Mouse (Mus musculus) adrenal gland, postnatal 36 days (tissue): ENCODE measurements at regions not wholly inside any gene's neighbourhood (a gene's known extent, or its start where the extent isn't known, plus 50 kb on each side); places are given as distances from the start of the nearest gene placed in this dataset.
A peak's percentile ranks its signal among the peaks of the same experiment; 100 is the strongest.

Experiments used
- DNase-seq, 2 experiments: peaks; one replicate each; pipeline ENCODE4 v3.0.0; 2021; ENCODE audit warnings: mixed read lengths in 1 of 2

DNA sequence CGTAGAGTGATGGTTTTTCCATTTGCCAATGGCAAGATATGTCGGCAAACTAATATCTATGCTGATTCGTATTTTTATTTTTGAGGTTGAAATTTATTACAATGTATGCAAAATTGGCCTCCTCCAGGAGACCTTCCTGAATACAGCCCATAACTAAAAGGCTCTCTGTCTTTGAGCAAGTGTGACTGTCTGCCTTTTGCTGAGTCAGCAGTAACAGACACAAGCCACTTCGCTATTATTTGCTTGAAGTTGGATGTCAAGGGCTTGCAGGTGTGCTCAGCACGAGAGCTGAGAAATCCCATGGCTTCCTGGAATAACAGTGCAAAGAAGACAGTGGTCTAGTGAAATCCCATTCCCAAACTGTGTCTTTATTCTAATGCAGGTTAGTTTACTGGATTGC is 56.9 kb downstream of the Dmrt2 start:
- no peak for DNase-seq

DNA sequence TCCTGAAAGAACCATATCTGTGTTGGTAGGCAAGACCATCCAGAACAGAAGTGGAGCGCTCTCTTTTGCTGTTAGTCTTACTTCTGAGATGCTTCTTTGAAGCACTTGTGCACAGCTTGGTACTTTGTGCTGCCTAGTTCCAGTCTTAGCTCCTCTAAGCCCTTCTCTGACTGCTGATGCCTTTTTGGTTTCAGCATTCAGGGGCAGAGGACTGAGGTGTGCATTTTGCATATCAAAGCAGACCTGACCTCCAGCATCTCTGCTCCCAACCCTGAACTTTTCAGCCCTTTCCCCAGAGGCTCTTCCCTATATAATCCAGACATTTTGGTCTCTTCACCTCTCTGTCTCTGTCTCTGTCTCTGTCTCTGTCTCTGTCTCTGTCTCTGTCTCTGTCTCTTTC is 57.4 kb downstream of the Dmrt2 start:
- DNase-seq, result no peak

DNA sequence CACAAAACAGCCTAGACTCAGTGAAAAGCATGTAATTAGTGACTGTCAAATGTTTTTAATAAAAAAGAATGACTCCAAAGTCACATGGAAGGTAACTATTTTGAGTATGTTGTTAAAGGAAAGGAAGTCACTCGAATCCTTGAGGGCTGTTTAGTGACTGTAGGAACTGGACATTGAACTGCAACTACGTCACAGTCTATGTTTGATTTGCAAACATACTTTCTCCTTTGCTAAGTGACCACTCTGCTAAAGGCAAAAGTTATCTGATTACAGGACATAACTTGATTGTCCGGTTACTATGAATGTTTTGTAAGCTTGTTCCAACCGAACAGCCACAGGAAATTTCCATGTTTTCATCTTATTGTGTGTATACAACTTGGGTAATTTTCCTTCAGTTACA is 106.2 kb downstream of the Dmrt2 start:
- DNase-seq, result no peak

DNA sequence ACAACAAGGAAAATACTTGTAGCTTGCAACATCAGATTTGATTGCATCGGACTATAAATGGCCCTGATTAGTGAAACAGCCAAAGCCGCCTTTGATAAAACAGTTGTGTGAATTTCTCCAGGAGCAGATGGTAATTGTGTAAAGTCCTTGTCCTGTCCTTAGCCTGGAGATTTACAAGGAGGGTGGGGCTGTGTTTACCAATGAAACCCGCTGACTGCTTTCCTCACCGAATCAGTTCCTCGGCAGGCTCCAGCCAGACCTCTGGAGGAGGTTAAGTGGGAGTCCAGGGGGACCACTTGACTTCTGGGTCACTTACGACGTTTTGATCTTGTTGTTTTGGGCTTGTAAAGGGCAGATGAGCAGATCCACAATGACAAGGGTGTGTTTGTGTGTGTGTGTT is 107.1 kb downstream of the Dmrt2 start:
- DNase-seq, result peak in 1 of 2 experiments; percentile 6

DNA sequence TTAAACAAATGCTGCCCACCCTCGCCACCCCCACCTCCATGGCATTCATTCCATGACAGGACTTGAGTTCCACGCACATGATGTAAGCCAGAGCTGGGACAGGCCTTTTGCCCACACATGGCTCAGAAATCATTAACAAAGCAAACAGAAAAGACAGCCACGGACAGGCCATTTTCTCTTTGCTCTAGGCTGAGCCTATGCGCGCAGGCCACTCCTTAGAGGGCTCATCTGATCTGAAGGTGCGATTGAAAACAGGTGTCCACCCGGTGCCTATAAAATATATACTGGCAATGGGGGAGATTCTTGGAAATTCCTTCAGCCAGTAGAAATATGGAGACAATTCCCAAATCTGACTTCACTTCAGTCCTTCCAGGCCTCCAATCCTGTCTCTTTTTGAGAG is 109.1 kb downstream of the Dmrt2 start:
- DNase-seq, result no peak

DNA sequence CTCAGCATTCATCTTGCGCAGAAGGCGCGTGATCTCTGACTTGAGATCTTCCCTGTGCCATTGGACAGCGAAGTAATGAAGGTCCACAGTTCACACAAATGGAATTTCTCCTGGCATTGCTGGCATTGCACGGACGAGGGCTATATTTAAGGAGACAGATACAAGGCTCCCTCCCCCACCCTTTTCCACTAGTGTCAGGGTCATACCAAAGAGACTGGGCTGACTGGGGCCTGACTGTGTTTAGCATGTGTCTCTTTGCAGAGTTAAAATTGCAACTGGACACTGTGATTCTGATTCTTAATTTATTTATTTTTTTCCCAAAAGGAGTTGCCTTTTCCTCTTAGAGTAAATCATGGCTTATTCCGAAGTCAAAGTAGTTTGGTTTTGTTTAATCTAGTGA is 130.5 kb downstream of the Dmrt2 start:
- DNase-seq, result no peak

DNA sequence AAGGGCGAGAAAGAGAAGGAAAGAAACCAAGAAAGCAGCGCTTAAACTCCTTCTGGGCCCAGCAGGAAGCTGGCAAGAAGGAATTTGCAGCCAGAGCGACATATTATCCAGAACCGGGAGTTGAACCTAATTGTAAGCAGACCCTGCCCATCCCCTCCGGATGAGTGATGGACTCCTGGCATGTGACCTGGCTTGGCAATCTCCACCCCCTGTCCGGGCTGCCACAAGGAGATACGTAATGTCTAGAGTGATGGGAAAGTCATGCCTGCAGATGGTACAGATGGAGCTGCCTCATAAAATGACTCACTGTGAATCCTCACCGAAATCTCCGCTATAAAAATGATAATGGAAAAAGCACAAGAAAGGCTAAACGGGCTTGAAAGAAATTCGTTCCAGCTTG is 133.1 kb downstream of the Dmrt2 start:
- DNase-seq, result no peak

DNA sequence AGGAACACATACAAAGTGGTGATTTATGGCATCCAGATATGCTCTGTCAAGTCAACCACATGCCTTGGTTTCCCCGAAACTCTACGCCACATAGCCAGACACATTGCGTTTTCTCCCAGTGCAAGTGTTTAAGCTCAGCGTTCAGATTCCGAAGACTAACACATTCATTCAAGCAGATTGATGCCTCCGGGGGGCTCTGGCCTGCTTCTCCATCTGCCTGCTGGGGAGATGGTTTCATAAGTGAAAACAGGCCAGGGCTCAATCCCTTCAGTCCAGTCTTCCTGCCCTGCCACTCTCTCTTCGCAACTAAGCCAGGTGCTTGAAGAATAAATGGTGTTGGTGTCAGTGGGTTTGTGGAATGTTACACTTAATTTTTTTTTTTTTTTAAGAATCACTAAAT is 141.4 kb downstream of the Dmrt2 start:
- no peak for DNase-seq

DNA sequence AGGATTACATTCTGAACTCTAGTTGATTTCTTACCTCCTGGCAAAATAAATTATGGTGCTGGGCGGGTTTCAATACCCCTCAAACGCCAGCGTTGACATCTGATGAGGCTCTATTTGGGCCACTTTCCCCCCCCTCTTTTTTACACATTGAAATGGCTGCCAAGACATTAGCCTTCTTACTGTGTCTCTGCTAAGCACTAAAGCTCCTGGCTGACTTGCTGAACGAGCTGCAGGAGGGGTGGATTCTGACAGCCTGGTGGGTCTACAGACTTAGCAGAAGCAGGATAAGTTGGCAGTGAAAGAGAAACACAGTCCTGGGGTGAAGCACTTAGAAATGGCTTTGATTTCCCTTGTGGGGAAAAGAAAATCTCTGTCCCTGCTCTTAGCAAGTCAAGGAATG is 172.9 kb downstream of the Dmrt2 start:
- DNase-seq, result no peak

DNA sequence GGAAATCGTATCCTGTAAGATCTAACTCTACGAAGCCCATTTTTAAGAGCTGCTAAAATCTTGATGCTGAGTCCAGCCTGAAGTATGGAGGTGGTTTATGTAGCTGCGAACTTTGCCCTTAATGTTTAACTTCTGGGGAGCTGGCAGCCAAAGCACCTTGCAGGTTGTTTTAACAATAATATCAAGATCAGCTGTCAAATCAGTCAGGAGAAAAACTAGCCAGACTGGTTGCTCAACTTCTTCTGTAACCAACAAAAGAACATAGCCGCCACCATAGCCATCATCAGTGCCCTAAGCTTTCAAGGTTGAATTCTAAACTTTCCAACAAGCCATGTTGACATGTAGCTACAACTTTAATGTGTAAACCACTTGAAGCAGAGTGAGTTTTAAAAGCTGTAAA is 184.1 kb downstream of the Dmrt2 start:
- DNase-seq, result no peak

DNA sequence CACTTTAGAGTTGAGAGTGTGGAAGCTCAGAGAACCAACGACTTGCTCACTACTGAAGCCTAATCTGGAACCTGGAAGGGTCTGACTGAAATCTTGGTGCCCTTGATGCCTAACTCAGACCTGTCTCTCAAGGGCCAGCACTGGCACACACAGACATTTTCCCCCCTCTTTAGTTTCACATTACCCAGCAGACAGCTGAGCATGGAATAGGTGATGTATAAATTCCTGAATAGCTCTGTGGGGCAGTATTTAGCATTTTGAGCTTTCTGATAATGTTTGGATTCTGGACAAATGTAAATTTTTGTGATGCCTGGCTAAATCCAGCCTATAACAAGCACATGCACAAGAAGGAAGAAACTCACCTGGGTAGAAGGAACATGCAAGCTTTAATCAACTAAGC is 191.1 kb downstream of the Dmrt2 start:
- no peak for DNase-seq

DNA sequence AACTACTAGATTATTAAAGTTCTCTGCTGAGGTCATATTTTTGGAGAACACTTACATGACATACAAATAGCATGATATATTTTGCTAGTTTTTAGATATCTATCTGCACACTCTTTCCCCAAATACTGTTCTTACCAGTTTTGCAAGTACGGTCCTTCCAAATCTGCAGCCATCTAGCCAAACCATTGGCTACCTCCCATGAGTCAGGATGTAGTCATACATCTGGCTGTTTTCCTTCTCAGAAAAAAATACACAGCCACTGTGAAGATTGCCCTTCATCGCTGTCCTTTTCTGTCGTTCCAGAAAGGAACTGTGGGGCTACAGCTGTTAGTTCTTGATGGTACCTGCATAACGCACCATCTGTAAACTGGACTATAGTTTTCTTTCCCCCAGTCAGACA is 234.5 kb downstream of the Dmrt2 start:
- DNase-seq, result peak; percentile 38 to 40

DNA sequence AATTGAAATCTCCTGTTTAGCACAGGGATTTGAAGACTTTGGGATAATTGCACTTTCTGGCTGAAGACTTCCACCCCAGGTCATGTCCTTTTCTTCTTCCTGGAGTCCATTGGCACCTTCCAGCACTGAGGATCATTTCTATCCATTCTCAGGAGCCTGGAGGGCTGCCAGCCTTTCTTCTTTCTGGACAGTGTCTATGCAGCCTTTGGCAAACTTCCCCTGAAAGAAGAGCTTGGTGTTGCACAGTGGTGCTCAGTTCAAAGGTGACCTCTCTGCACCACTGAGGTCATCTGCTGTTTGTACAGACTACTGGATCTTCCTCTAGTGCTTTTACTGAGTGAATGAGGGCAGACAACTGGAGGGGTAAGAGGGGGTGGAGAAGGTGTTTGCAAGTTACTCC is 249.8 kb downstream of the Dmrt2 start:
- peak; percentile 21 to 34 for DNase-seq

DNA sequence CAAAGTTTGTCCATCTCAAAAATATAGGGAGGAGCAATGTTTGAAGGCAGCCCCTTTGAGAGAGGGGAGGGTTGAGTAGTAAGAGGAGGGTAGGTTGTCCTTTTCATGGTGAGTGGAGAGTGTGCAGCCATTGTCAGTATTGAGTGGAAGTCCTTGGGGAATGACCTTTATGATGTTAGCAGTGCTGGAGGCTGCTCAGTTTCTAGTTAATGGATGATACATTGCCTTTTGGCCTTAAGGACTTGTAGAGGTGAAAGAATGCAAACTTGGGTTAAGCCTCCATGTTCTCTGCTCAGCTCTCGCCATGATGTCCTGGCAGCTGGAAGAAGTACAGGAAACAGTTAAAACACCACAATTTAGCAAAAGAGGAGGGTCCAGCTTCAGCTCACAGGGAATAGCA is 250.6 kb downstream of the Dmrt2 start:
- no peak for DNase-seq

DNA sequence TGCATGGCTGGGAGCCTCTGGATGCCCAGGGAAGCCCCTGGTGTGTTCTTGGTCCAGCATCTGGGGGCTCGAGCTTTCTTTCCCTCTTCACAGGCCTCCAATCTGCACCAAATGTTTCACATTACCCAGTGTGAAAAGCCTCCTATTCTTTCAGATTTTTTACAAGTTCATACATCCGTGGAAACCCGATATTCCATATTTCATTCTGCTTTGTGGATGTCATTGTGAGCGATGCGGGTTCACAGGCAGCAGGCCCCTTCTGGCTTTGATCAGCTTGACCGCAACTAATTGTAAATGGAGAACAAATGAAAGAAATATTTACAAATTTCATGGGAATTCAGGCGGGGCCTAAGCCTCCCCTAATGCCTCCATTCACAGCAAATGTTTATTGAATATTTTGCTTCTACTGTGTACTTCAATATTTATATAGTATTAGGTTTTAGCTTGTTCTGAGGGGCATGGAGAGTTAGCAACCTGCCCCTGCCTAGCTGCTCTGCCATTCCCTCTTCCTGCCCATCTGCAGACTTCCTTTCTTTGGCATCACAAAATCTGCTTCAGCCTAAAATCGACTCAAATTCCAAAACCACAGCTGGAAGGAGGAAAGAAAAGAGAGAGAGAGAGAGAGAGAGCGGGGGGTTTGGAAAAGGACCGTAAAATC is 251.6 kb downstream of the Dmrt2 start:
- DNase-seq, result no peak

DNA sequence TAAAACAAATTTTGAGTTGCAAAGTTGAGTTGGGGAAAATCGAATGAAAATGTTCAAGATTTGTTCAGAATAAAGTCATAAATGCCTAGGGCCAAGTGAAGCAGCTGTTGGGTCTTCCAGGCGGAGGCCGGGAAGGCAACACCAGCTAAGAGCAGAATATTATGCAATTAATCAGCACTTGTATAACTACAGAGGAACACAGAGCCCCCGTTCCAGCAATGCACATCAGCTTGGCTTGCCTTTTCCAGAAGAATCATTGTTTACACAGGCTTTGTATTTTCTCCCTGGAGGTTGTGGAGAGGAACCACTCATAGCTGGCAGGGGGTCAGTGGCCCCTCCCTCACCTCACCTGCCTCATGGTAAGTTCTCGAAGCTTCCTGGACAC is 252.2 kb downstream of the Dmrt2 start:
- no peak for DNase-seq

DNA sequence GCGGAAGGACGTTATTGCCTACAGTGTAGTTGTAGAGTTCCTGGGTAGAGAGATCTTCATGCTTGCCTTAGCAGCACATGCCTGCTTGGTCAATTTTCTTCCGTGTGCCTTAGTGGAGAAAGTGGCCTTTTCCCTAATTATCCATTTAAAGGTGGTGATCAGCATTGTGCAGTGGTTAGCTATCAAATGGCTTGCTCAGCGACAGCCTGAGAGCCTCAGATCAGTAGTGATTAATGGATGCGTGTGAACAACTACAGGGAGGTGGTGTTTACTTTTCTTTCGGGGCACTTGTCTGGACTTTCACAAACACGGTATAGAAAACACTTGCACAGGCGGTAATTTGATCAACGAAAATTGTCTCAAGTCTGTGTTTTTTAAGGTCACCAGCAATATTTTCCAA is 255.0 kb downstream of the Dmrt2 start:
- DNase-seq, result no peak

DNA sequence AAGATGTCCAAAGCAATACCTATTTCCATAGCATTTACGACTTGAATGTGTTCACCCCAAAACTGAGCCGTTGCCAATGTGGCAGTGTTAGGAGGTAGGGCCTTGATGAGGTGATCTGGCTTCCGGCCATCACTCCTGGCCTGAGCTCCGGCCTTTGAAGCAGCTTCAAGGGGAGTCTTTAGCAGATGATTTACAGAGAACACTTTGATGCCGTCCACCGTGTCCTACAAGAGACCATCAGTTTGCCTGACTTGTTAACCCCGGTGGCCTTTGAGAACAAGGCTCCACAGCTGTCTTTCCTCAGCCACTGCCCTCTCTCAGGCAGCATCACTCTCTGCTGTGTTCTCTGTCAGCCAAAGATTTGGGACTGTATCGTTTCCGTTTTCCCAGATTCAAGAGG is 265.1 kb downstream of the Dmrt2 start:
- DNase-seq, result peak; percentile 52 to 59

DNA sequence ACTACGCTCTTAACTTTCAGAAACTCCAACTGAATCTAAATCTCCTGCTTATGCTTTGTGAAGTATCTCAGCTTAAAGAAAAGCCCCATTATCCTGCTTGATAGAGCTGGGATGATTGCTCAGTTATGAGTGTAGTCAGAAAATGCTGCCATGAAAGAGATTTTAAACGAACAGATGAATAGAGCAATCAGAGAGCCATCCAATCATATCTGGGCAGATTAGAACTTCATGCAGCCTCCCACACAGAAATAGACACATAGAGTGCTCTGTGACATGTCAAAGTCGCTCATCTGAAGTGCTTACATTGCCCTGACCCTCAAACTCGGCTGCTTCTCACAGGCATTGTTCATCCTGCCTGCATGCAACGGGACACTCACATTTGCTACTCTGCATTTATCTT is 299.0 kb downstream of the Dmrt2 start:
- no peak for DNase-seq

DNA sequence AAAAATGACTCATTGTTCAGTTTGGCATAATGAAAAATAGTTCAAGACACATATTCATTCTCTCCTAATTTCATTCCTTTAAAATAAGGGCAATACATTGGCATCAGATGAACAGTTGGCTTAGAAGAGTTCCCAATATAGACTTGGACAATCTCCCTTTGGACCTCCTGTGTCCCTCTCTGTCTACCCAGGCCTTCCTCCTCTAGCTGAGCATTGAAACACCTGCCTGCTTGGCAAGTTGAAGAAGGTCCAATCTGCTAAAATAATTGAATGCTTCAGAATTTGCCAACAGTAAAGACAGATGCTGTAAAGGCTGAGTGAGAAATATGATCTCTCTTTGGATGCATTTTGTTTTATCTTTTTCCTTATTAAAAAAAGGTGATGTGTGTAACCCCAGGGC is 303.0 kb downstream of the Dmrt2 start:
- DNase-seq, result no peak

DNA sequence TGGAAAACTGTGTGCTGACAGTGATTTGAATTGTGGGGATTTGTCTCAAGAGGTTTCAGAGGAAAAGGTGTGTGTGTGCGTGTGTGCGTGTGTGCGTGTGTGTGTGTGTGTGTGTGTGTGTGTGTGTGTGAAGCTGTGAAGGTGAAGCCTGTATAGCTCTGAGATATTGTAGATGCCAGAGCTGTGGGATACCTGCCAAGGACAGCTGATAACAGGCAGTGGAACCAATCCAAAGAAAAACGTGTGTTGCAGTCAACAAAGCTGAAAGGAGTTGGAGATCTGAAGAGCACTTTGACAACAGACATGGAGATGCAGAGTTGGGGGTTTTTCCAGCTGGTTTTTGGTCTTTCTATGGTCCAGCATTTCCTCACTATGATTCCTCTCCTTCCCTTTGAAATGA is 308.1 kb downstream of the Dmrt2 start:
- peak; percentile 7 to 9 for DNase-seq

DNA sequence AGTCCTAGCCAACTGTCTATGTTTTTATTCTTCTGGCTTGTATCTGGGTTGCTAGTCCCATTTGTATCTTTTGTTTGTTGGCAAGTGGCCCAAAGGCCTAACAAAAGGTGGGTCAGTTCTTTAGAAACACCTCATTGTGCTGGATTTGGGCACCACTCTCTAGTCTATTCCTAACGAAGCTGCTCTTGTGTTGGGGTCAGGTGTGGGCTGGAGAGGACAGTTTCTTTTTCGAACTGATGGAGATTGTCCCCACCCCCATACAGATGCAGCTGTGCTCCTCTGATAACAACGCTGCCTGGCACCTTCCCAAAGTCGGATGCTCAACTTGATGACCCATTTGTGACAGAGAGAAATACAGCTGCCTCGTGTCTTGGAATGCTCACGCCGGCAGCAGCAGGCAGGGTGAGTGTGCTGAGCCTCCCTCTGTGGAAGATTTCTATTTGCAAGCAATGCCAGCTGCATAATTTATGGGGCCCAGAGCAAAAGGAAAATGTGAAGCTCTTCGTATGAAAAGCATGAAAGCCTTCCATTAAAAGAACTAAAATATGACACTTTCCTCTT is 342.5 kb downstream of the Dmrt2 start:
- DNase-seq, result peak; percentile 59 to 65

DNA sequence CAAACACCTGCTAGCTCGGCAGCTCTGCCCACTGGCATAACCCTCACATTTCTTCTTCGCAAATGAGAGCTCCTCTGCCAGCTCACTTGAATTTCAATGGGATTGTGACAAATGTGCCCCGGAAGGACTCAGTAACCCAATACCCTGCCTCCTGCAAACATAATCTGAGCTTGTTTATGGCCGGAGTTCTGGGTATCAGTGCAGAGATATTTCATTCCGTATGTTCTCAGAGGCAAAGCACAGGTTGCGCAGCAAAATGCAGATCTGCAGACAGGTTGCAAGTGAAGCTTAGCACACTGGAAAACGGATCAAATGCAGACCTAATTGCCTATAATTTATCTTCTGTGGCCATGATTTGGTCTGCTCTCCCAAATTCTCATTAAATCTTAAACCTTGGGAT is 348.9 kb downstream of the Dmrt2 start:
- no peak for DNase-seq

DNA sequence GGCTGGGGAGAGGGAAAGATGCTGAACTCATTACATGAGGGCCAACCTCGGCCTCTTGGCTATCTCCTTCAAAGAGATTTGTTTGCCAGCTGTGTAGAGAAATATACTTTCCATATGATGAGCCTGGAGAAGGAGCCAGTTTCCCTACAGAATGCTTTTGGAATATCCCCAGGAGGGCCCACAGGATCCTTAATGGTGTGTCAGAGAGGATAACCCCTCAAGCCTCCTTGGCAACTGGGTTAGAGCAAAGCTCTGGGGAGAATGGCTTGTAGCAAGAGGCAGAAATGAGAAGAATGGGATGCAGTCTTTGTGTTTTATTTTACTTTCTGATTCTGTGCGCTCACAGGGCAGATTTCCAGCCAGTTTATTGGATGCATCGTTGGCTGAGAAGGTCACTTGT is 353.9 kb downstream of the Dmrt2 start:
- no peak for DNase-seq

DNA sequence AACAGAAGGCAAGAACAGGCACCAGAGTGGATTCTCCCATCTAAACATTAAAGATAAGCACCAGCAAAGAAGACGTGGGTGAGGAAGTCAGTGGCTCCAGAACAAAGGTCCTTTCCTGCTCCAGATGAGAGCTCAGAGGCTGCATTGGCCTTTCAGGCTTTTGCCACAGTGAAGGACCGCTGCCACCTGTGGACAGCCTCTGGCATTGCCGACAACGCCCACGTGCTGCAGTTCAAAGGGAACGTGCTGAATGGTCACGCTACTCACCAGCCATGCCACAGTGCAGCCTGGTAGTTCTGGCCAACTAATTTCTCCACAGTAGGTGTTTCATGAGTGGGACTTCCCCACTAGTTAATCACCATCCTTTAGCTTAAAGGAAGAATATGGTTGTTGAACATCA is 365.1 kb downstream of the Dmrt2 start:
- peak; percentile 83 to 85 for DNase-seq
